Mouse (Mus musculus): Measurements from ENCODE around the gene Twf1. TPM values are rescaled to one million over a fixed set of nuclear protein-coding genes. Genes with fewer than 3 reads are reported as not detected.

The Twf1 gene
- total RNA-seq, 2 experiments from 2014 or later, result 92.6 to 95.1 TPM

Other genes with a start within 250 kb of the Twf1 start
- 1 to 10 TPM; 1.7 to 4.3 TPM for gene Adamts20, start 124.5 kb downstream of the Twf1 start, total RNA-seq (2021)
- gene Pus7l, start 46.3 kb downstream of the Twf1 start, total RNA-seq (2021), result 1 to 10 TPM; 4.2 to 4.5 TPM
- 10 to 100 TPM; 13.0 to 15.2 TPM for gene Irak4, start 46.2 kb downstream of the Twf1 start, total RNA-seq (2021)
- 1 to 10 TPM; 4.2 to 5.1 TPM for gene Tmem117, start 39.3 kb upstream of the Twf1 start, total RNA-seq (2021)

Data from adrenal gland, postnatal 36 days (tissue).